22 mouse cellular contexts compared by ENCODE assay signal in genomic region chr7:87762376-87762775, GRCm38 (mm10).
DNase-seq lines count a peak whose midpoint lies in the region; ATAC-seq and TF ChIP-seq lines count a peak whose summit lies in the region.
"Had no signal": no experiment of that assay in that cellular context is flagged by ENCODE, and none has a peak within 500 bp of the region (broad histone marks: within the 10 kb centered on the region; RNA-seq: fewer than 3 reads in every experiment).

No protein-coding gene starts in this region.

- WGBS in forebrain, postnatal 0 days: 22% methylated on average over 3 of the region's 3 CpGs
- whole genome bisulfite sequencing in forebrain, embryonic 12.5 days: 48% methylated on average over 3 of the region's 3 CpGs
- WGBS in midbrain, embryonic 12.5 days: 32% methylated on average over 3 of the region's 3 CpGs
- WGBS in midbrain, embryonic 13.5 days: 35% methylated on average over 3 of the region's 3 CpGs
- WGBS in hindbrain, embryonic 16.5 days: 27% methylated on average over 3 of the region's 3 CpGs

- intact Hi-C loops in heart, postnatal 14 days (cut with DNase I): no loop called here

- no peak for ATAC-seq in forebrain, postnatal 0 days
- no peak for ATAC-seq in forebrain, embryonic 12.5 days (ENCODE audit: low FRiP score)
- 0 out of 2 replicates have a peak, but pooled peaks have one; percentile 47 for ATAC-seq in midbrain, embryonic 12.5 days (ENCODE audit: low FRiP score, low read depth)
- ATAC-seq in midbrain, embryonic 13.5 days: no peak
- ATAC-seq in hindbrain, embryonic 16.5 days: peak; percentile 87
- ATAC-seq: activated CD4-positive, CD25-positive, alpha-beta regulatory T cell, adult 4 months; intestine, embryonic 16.5 days; liver, postnatal 0 days; lung, postnatal 0 days had no signal

- no peaks in the 10 kb centered on the region for H3K27me3 ChIP-seq in forebrain, postnatal 0 days (ENCODE audit: insufficient read depth, low read length)
- no peaks in the 10 kb centered on the region for H3K27me3 ChIP-seq in forebrain, embryonic 12.5 days
- H3K27me3 ChIP-seq in midbrain, embryonic 12.5 days: no peaks in the 10 kb centered on the region
- no peaks in the 10 kb centered on the region for H3K27me3 ChIP-seq in midbrain, embryonic 13.5 days
- no peaks in the 10 kb centered on the region for H3K27me3 ChIP-seq in hindbrain, embryonic 16.5 days (replicated peaks; ENCODE audit: control insufficient read depth, insufficient read depth, low read length)
- H3K27me3 ChIP-seq: embryonic facial prominence, embryonic 13.5 days; heart, embryonic 15.5 days; limb, embryonic 12.5 days had no signal

- no peak overlapping the region for H3K9ac ChIP-seq in forebrain, postnatal 0 days
- H3K9ac ChIP-seq in forebrain, embryonic 12.5 days: no peak overlapping the region
- no peak overlapping the region for H3K9ac ChIP-seq in midbrain, embryonic 12.5 days (replicated peaks)
- no peak overlapping the region for H3K9ac ChIP-seq in midbrain, embryonic 13.5 days (replicated peaks)
- no peak overlapping the region for H3K9ac ChIP-seq in hindbrain, embryonic 16.5 days (ENCODE audit: low read depth, low read length)
- H3K9ac ChIP-seq: embryonic facial prominence, embryonic 13.5 days; heart, embryonic 15.5 days; limb, embryonic 12.5 days; liver, postnatal 0 days had no signal

- no peak overlapping the region for H3K4me2 ChIP-seq in forebrain, postnatal 0 days (ENCODE audit: low read depth)
- H3K4me2 ChIP-seq in forebrain, embryonic 12.5 days: no peak overlapping the region
- H3K4me2 ChIP-seq in midbrain, embryonic 12.5 days (replicated peaks): no peak overlapping the region
- H3K4me2 ChIP-seq in midbrain, embryonic 13.5 days (replicated peaks): no peak overlapping the region
- H3K4me2 ChIP-seq in hindbrain, embryonic 16.5 days (ENCODE audit: low read length): no peak overlapping the region
- H3K4me2 ChIP-seq: embryonic facial prominence, embryonic 13.5 days; heart, embryonic 15.5 days; limb, embryonic 12.5 days; liver, embryonic 11.5 days had no signal

- TF ChIP-seq CTCF in forebrain, postnatal 0 days (IDR thresholded peaks at IDR 0.05; ENCODE audit: low read depth): no peak

- H3K9me3 ChIP-seq in forebrain, postnatal 0 days (ENCODE audit: low read length): no peaks in the 10 kb centered on the region
- H3K9me3 ChIP-seq in forebrain, embryonic 12.5 days: no peaks in the 10 kb centered on the region
- H3K9me3 ChIP-seq in midbrain, embryonic 12.5 days: no peaks in the 10 kb centered on the region
- H3K9me3 ChIP-seq in midbrain, embryonic 13.5 days: no peaks in the 10 kb centered on the region
- no peaks in the 10 kb centered on the region for H3K9me3 ChIP-seq in hindbrain, embryonic 16.5 days (ENCODE audit: control insufficient read depth, low read length)
- H3K9me3 ChIP-seq: embryonic facial prominence, embryonic 13.5 days; heart, embryonic 15.5 days; limb, embryonic 12.5 days had no signal

- H3K27ac ChIP-seq in forebrain, postnatal 0 days (ENCODE audit: low read depth, low read length): 0 out of 2 replicates have a peak overlapping the region, but pooled peaks have one; percentile 29
- H3K27ac ChIP-seq in forebrain, embryonic 12.5 days: no peak overlapping the region
- no peak overlapping the region for H3K27ac ChIP-seq in midbrain, embryonic 12.5 days (replicated peaks)
- no peak overlapping the region for H3K27ac ChIP-seq in midbrain, embryonic 13.5 days
- H3K27ac ChIP-seq in hindbrain, embryonic 16.5 days (ENCODE audit: low read depth, low read length): no peak overlapping the region
- H3K27ac ChIP-seq: embryonic facial prominence, embryonic 13.5 days; gastrocnemius, adult 2 months; heart, embryonic 15.5 days; limb, embryonic 12.5 days; macrophage had no signal

- H3K4me1 ChIP-seq in forebrain, postnatal 0 days (ENCODE audit: insufficient read depth): peaks cover 7% of the 10 kb centered on the region; the same call in 1 of the 2 replicates
- peaks cover 2% of the 10 kb centered on the region for H3K4me1 ChIP-seq in forebrain, embryonic 12.5 days
- no peaks in the 10 kb centered on the region for H3K4me1 ChIP-seq in midbrain, embryonic 12.5 days
- H3K4me1 ChIP-seq in midbrain, embryonic 13.5 days (replicated peaks): peaks cover 6% of the 10 kb centered on the region; the same call in 1 of the 2 replicates
- no peaks in the 10 kb centered on the region for H3K4me1 ChIP-seq in hindbrain, embryonic 16.5 days (ENCODE audit: control insufficient read depth, insufficient read depth, low read depth, low read length)
- H3K4me1 ChIP-seq: embryonic facial prominence, embryonic 13.5 days; heart, embryonic 15.5 days; limb, embryonic 12.5 days had no signal

- H3K36me3 ChIP-seq in forebrain, postnatal 0 days (ENCODE audit: insufficient read depth): no peaks in the 10 kb centered on the region
- no peaks in the 10 kb centered on the region for H3K36me3 ChIP-seq in forebrain, embryonic 12.5 days (replicated peaks)
- H3K36me3 ChIP-seq in midbrain, embryonic 12.5 days: no peaks in the 10 kb centered on the region
- no peaks in the 10 kb centered on the region for H3K36me3 ChIP-seq in midbrain, embryonic 13.5 days
- no peaks in the 10 kb centered on the region for H3K36me3 ChIP-seq in hindbrain, embryonic 16.5 days (ENCODE audit: control insufficient read depth, insufficient read depth, low read length)
- H3K36me3 ChIP-seq: embryonic facial prominence, embryonic 13.5 days; heart, embryonic 15.5 days; limb, embryonic 12.5 days had no signal

- peak; percentile 17 for DNase-seq in forebrain, postnatal 0 days
- DNase-seq in brain, adult 2 months (ENCODE audit: low read depth, low spot score): peak; percentile 5
- DNase-seq in heart, postnatal 14 days: no peak
- DNase-seq: adrenal gland, postnatal 10 days; cerebellum, adult 8-10 months; gastrocnemius, adult 2 months; kidney, adult 9 months; kidney, postnatal 14 days; liver, postnatal 0 days had no signal

- no peak overlapping the region for H3K4me3 ChIP-seq in forebrain, postnatal 0 days (ENCODE audit: low read depth, low read length)
- H3K4me3 ChIP-seq in forebrain, embryonic 12.5 days (replicated peaks): no peak overlapping the region
- no peak overlapping the region for H3K4me3 ChIP-seq in midbrain, embryonic 12.5 days
- no peak overlapping the region for H3K4me3 ChIP-seq in midbrain, embryonic 13.5 days (replicated peaks)
- no peak overlapping the region for H3K4me3 ChIP-seq in hindbrain, embryonic 16.5 days (ENCODE audit: low read length)
- H3K4me3 ChIP-seq: embryonic facial prominence, embryonic 13.5 days; erythroblast, embryonic 14.5 days; gastrocnemius, adult 2 months; heart, embryonic 15.5 days; limb, embryonic 12.5 days had no signal

Comparison
In these comparisons a context has a peak if more than half of its experiments do, and no peak if none do; other contexts are left out.
1. ATAC-seq: peak in midbrain, embryonic 12.5 days (single experiment) and hindbrain, embryonic 16.5 days (single experiment); none in forebrain, postnatal 0 days (single experiment), forebrain, embryonic 12.5 days (single experiment) and midbrain, embryonic 13.5 days (single experiment).
2. DNase-seq: peak in forebrain, postnatal 0 days (single experiment) and brain, adult 2 months (single experiment); none in heart, postnatal 14 days (0 of 2).